Mouse (Mus musculus): Measurements from ENCODE around the gene Ston1.

Ston1 gene

GRCm38 (mm10) chr17:88588228-88588627 lies 9.3 kb upstream of the Ston1 start:
- DNase-seq = no peak

DNA sequence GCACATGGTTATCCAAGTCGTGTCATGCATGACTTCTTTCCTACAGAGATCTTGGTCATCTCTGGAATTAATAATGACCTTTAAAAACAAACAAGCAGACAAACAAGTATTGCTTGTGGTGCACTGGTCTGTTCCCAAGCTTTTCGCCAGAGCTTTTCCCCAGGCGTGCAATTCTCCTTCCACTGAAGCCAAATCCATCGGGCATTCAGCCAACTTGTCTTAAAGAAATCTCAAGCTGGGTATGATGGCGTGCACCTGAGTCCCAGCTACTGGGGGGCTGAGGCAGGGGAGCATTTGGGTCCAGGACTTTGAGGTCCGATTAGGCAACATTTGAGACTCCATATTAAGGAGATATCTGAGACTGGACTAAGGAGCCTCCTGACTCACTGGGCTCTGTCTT lies 7.2 kb upstream of the Ston1 start:
- DNase-seq = no peak

DNA sequence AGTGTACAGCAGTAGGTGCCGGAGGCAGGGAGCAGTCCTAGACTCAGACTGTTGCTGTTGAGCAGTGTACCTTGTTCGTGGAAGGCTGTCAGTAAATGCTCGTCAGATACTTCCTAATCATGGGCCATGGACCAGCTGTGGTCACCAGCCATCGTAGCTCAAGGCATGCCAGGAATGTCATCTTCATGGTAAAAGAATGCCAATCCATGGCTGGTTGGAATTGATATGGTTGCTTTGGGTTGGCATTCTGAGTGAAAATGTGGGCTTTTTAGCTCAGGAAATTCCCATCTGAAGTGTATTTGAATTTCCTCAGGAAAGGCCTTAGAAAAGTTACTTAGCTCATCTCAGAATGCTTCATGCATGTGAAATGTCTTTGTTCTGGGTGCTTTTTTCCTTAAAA lies 2.4 kb upstream of the Ston1 start:
- no peak for DNase-seq

- DNase-seq = no peak
Observed at GRCm38 (mm10) chr17:88596068-88596467, 1.4 kb upstream of the Ston1 start.

DNA sequence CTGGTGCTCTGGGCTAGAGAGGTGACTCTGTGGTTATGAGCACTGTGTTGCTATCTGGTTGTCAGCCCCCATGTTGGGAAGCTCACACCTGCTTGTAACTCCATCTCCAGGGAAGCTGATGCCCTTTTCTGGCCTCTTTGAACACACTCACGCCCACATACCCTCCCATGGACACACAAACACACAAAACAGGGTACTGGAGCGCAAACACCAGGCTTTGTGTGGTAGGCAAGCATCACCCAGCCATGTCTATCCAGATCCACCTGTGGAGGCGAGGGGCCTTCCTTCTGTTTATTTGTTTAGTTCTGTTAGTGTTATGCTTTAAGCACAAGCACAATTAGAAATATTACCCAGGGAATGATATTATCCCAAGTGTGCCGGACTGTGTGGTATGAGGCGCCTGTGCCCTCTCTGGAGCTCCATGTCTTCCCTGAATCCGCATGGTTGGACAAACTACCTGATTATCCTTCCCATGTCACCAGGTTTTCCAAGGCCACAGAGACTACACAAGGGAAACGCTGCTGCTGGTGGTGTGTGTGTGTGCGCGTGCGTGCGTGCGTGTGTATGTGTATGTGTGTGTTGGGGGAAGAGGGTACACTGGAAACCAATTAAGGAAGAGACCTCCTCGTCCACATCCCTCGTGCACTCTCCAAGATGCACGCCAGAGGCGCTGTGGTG lies 801 bp upstream of the Ston1 start:
- DNase-seq = no peak

DNA sequence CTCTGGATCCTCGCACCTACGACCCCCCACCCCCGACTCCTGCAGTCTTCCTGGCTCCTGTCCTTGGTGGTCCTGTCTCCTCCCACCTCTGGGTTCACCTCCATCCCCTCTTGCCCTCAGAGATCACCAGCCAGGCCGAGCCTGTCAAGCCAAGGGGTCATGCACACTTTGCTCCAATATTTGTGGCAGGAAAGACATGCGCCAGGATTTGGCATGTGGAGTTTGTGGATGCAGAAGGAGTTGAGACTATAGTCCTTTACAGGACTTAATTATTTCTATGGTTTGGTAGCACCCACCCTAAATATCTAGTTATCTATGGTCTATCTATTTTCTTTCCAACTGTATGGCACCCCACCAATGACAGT lies 554 bp downstream of the Ston1 start:
- no peak for DNase-seq

GRCm38 (mm10) chr17:88598570-88599368 lies 1.3 kb downstream of the Ston1 start:
- DNase-seq = no peak

DNA sequence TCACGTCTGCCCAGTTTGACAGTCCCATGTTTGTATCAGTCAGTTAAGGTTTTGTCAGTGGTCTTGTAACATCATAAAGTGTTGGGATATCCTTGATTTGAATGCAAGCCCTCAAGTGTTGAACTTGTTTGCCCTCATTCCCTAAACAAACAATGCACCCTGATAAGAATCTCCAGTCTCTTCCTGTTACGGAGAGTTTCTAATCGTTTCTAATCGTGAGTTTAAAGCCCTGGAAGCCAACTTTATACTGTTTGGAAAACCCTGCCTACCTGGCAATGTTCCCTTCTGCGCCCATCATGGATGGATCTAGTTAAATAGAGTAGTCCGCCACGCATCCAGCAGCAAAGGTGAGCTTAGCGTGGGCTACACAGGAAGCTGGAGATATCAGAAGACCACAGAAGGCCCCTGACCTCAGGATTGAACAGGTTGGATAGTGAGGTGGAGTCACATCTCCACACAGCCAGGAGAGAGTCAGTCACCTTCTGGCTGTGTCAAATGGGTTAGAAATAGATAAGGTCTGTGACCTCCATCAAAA lies 3.1 kb downstream of the Ston1 start:
- DNase-seq = no peak

GRCm38 (mm10) chr17:88603943-88604342 lies 6.5 kb downstream of the Ston1 start:
- no peak for DNase-seq

DNA sequence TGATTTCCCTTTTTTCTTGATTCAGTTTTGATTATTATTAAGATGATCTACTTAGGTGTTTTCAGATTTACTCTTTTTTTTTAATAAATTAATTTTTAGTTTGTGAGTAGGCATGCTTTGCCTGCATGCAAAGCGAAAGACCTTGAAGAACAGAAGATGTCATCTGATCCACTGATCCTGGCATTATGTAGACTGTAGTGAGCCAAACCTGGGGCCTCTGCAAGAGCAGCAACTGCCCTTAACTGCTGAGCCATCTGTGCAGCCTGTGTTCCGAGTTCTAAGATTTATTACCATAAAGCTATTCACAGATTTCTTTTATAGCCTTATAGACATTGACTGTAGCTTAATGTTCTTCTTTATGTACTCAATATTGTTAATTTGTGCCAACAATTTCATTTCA lies 8.6 kb downstream of the Ston1 start:
- no peak for DNase-seq

GRCm38 (mm10) chr17:88609361-88609760 lies 11.9 kb downstream of the Ston1 start:
- no peak for DNase-seq

GRCm38 (mm10) chr17:88611057-88611456 lies 13.6 kb downstream of the Ston1 start:
- no peak for DNase-seq

DNA sequence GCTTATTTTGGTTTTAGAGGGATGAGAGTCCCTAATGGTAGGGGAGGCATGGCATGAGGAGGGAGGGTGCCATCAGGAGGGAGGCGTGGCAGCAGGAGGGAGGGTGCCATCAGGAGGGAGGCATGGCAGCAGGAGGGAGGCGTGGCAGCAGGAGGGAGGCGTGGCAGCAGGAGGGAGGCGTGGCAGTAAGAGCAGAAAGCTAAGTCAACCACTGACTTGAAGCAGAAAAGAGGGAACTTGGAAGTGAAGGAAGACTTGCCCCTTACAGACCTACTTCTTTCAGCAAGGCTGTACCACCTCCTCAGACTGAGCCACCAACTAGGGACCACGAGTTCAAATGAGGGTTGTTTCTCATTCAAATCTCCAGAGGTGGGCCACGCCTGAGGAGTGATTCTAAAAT lies 15.7 kb downstream of the Ston1 start:
- no peak for DNase-seq

GRCm38 (mm10) chr17:88613721-88614120 lies 16.2 kb downstream of the Ston1 start:
- DNase-seq = no peak

DNA sequence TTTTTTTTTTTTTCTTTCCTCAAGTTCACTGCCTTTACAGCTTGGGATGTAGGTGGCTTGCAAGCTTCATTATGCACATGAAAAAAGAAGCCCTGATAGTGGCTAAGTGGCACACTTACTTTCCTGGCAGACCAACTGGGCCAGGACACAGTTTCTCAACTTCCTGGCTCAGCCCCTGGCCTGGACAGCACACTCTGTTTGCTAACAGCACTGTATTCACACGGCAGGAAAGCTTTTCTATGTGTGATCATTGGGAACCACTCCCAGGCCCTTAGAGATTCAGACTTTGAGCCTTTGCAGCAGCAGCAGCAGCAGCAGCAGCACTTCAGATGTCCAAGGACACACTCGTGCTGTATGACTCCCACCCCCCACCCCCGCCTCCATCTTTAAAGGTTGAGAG lies 16.8 kb downstream of the Ston1 start:
- DNase-seq = no peak

DNA sequence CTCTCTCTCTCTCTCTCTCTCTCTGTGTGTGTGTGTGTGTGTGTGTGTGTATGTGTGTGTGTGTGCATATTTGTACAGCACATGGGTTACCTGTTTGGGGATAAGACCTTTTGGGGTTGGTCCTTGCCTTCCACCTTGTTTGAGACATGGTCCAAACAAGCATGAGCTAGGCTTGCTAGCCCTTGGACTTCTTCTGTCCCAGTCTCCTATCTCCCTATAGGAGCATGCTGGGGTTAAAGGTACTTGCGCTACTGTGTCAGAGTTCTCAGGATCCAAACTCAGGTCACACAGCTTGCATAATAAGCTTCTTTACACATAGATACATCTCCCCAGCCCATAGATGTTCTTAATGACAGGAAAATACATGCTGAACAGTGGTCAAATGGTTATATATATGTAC lies 17.2 kb downstream of the Ston1 start:
- DNase-seq = no peak

- no peak for DNase-seq
Observed at GRCm38 (mm10) chr17:88615492-88616155, 18.1 kb downstream of the Ston1 start.

DNA sequence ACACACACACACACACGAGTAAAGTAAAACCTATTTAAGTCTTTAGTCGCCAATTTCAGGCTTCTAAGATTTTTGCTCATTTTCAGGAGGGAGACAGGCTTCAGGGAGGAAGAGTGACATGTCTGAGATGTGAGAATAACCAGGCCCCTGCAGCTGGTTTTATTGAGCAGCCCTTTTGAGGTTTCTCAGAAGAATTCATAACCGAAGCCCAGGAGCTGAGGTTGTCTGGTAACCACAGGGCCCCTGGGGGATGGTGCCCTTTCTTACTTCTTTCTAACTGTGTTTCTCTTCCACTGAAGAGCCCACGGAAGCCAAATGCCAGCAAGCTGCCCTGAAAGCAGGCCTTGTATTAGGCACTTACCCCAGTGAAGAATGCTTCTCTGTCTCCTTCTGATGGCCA lies 23.5 kb downstream of the Ston1 start:
- DNase-seq = no peak

DNA sequence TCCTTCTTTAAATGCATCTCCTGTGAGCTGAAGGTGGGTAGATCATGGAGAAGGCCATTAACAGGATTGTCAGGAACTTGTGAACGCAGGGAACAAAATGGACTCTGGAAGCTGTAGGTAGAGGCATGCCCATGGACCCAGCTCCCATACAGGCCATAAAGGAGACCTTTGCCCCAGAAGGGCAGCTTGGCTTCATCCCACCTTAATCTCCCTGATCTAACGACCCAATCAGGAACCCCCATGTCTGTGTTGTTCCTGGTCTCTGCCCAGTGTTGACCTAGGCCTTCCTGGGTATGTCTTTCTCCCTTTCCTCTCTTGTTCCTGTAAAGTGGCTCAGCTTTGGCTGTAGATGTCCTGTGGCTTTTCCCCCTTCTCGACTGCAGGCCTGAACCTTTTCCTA lies 23.9 kb downstream of the Ston1 start:
- DNase-seq = no peak

- DNase-seq = no peak
Observed at GRCm38 (mm10) chr17:88622711-88623110, 25.2 kb downstream of the Ston1 start.

DNA sequence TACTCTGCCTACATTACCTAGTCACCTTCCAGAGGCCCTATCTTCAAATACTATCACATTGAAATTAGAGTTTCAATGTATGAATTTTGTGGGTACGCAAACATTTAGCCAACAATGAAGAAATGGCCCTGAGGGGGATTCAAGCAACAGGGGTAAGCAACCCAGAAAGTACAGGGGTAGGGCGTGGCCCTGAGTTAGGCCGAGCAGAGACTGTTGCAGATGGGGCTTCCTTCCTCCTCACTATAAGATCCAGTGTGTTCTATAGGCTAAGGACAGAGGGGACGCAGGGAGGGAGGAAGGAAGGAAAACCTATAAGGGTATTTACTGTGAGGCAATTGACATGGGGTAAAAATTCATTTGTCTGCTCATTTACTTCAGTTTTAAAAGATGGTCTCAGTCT lies 26.9 kb downstream of the Ston1 start:
- DNase-seq = no peak

GRCm38 (mm10) chr17:88625350-88625749 lies 27.9 kb downstream of the Ston1 start:
- no peak for DNase-seq

DNA sequence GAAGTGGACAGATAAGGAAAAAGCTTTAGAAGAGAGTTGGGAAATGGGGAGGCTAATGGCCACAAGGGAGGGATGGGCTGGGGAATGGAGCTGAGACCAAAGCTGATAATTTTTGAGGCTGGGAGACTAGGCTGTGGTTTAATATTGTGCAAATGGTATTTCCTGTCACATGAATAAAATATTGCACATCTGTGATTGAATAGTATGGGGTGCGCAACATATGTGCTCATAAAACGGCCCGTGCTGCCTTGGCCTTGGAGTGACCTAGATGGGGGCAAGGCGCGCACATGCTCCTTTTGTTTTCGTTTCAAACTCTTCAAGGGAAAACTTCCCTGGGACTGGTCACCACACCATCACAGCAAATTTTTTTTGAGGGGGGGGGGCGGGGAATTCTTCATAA lies 28.4 kb downstream of the Ston1 start:
- DNase-seq = no peak

DNA sequence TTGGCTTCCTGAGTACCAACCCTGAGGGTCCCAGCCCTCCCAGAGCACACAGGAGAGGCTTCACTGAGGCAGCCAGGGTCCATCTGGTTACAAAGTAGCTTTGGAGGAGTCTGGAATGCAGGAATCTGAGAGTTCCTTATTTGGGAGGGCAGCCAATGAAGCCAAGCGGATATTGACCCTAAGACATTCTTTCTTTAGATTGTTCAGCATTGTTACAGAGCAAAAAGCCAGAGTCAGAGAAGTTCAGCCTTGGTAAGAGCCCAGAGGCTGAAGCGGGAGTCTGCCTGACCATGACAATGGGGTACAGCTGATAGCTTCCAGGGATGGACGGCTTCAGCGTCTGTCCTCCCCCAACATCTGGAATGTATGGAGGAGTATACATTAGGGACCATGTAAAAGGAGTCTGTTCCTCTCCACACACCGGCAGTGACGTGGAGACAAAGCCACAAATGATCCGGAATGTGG lies 28.9 kb downstream of the Ston1 start:
- DNase-seq = no peak

Data from cerebellum, adult 8-10 months (tissue).